Mouse (Mus musculus): Measurements from ENCODE around the gene Plk5.

Gene Plk5

GRCm38 (mm10) chr10:80412656-80413541, 56.6 kb downstream of the Plk5 start:
- DNase-seq (ENCODE audit: low spot score in 2 of 2): peak in 1 of 2 experiments; percentile 76

Measured in urinary bladder, postnatal 36 days (tissue).